Mouse (Mus musculus) forebrain, embryonic 10.5 days (tissue): ENCODE results near the gene Hmx2. TPM values are rescaled to one million over a fixed set of nuclear protein-coding genes. Genes with fewer than 3 reads are reported as not detected.
A peak's percentile ranks its signal among the peaks of the same experiment; 100 is the strongest.

Source experiments
- DNase-seq: peaks from one replicate; pipeline ENCODE4 v3.0.0-alpha.2; 2017; ENCODE audit warnings: low spot score; ENCODE audit errors: extremely low spot score
- H3K27ac ChIP-seq: fragments of 300-500 bp; sonication (generic); 2 replicates; pipeline ENCODE4 v1.5.1; 2016; ENCODE audit warnings: mild to moderate bottlenecking
- H3K27me3 ChIP-seq: fragments of 300-500 bp; sonication (generic); 2 replicates; pipeline ENCODE4 v1.6.1; 2016; ENCODE audit warnings: mild to moderate bottlenecking; ENCODE audit not compliant: poor library complexity, severe bottlenecking
- H3K36me3 ChIP-seq: fragments of 300-500 bp; sonication (generic); replicated peaks from 2 replicates; pipeline ENCODE4 v1.6.1; 2016; ENCODE audit warnings: mild to moderate bottlenecking, moderate library complexity
- H3K4me1 ChIP-seq: fragments of 300-500 bp; sonication (generic); 2 replicates; pipeline ENCODE4 v1.6.1; 2016
- H3K4me3 ChIP-seq: fragments of 300-500 bp; sonication (generic); 2 replicates; pipeline ENCODE4 v1.5.1; 2016; ENCODE audit warnings: mild to moderate bottlenecking, moderate library complexity
- H3K9me3 ChIP-seq: fragments of 300-500 bp; sonication (generic); 2 replicates; pipeline ENCODE4 v1.6.1; 2016; ENCODE audit warnings: mild to moderate bottlenecking, moderate library complexity
- WGBS: fragments of 180-500 bp; shearing (Covaris S2); methylation state at CpG from one replicate; pipeline ENCODE4 v1.1.7; 2016; 5-methylcytosine and 5-hydroxymethylcytosine counted together
- polyA plus RNA-seq: library from polyadenylated mRNA; unstranded; fragments of >200 nt; fragmentation: Nextera tagmentation; extraction: Ambion mirVana; gene quantifications from 2 replicates; pipeline ENCODE4 v1.2.1, GENCODE M21; 2016

Hmx2 gene
- polyA plus RNA-seq, 1 experiment from 2014 or later, result not detected

GRCm38 (mm10) chr7:131551471-131551870 lies 2.9 kb downstream of the Hmx2 start:
- Histone ChIP-seq H3K36me3 (no peaks in the 10 kb centered on the region), H3K27ac (no peak overlapping the region), H3K4me3 (no peak overlapping the region), H3K27me3 (peaks cover 100% of the 10 kb centered on the region), H3K9me3 (no peaks in the 10 kb centered on the region), H3K4me1 (peaks cover 40% of the 10 kb centered on the region)
- DNase-seq, result peak; percentile 33
- under 1% methylated on average over 4 of the region's 4 CpGs for WGBS

GRCm38 (mm10) chr7:131551931-131552741 lies 3.6 kb downstream of the Hmx2 start:
- Histone ChIP-seq H3K27ac (no peak overlapping the region), H3K9me3 (no peaks in the 10 kb centered on the region), H3K36me3 (no peaks in the 10 kb centered on the region), H3K27me3 (peaks cover 100% of the 10 kb centered on the region), H3K4me3 (peak overlapping the region; percentile 29), H3K4me1 (peaks cover 46% of the 10 kb centered on the region)
- DNase-seq, result peak; percentile 60
- under 1% methylated on average over 42 of the region's 42 CpGs for WGBS

- Histone ChIP-seq H3K4me1 (peaks cover 48% of the 10 kb centered on the region), H3K4me3 (no peak overlapping the region), H3K36me3 (no peaks in the 10 kb centered on the region), H3K27me3 (peaks cover 100% of the 10 kb centered on the region), H3K9me3 (no peaks in the 10 kb centered on the region), H3K27ac (no peak overlapping the region)
- 1% methylated on average over 5 of the region's 5 CpGs for WGBS
- DNase-seq, result no peak
Observed at GRCm38 (mm10) chr7:131552781-131553180, 4.2 kb downstream of the Hmx2 start.

- under 1% methylated on average over 39 of the region's 39 CpGs for WGBS
- Histone ChIP-seq H3K9me3 (no peaks in the 10 kb centered on the region), H3K27me3 (peaks cover 100% of the 10 kb centered on the region), H3K36me3 (no peaks in the 10 kb centered on the region), H3K27ac (peak overlapping the region; percentile 42; the same call in 1 of the 2 replicates), H3K4me1 (peaks cover 48% of the 10 kb centered on the region), H3K4me3 (peak overlapping the region; percentile 53)
- peak; percentile 73 for DNase-seq
Observed at GRCm38 (mm10) chr7:131553771-131554175, 5.2 kb downstream of the Hmx2 start.

- under 1% methylated on average over 45 of the region's 45 CpGs for WGBS
- Histone ChIP-seq H3K27me3 (peaks cover 100% of the 10 kb centered on the region), H3K4me3 (peak overlapping the region; percentile 53), H3K36me3 (no peaks in the 10 kb centered on the region), H3K9me3 (no peaks in the 10 kb centered on the region), H3K4me1 (peaks cover 48% of the 10 kb centered on the region), H3K27ac (peak overlapping the region; percentile 42; the same call in 1 of the 2 replicates)
- peak; percentile 56 for DNase-seq
Observed at GRCm38 (mm10) chr7:131554341-131555180, 6.0 kb downstream of the Hmx2 start.

- Histone ChIP-seq H3K4me1 (peaks cover 48% of the 10 kb centered on the region), H3K9me3 (no peaks in the 10 kb centered on the region), H3K27ac (no peak overlapping the region), H3K4me3 (peak overlapping the region; percentile 29; the same call in 1 of the 2 replicates), H3K36me3 (no peaks in the 10 kb centered on the region), H3K27me3 (peaks cover 93% of the 10 kb centered on the region)
- WGBS, result under 1% methylated on average over 68 of the region's 68 CpGs
- DNase-seq, result peak; percentile 63
Observed at GRCm38 (mm10) chr7:131555301-131556081, 6.9 kb downstream of the Hmx2 start.

- Histone ChIP-seq H3K36me3 (no peaks in the 10 kb centered on the region), H3K4me1 (peaks cover 50% of the 10 kb centered on the region), H3K27me3 (peaks cover 87% of the 10 kb centered on the region), H3K27ac (no peak overlapping the region), H3K9me3 (no peaks in the 10 kb centered on the region), H3K4me3 (0 out of 2 replicates have a peak overlapping the region, but pooled peaks have one; percentile 29)
- under 1% methylated on average over 9 of the region's 9 CpGs for WGBS
- no peak for DNase-seq
Observed at GRCm38 (mm10) chr7:131556116-131556515, 7.5 kb downstream of the Hmx2 start.

GRCm38 (mm10) chr7:131556541-131557271 lies 8.1 kb downstream of the Hmx2 start:
- Histone ChIP-seq H3K4me1 (peaks cover 56% of the 10 kb centered on the region), H3K36me3 (peaks cover under 1% of the 10 kb centered on the region), H3K27ac (no peak overlapping the region), H3K9me3 (no peaks in the 10 kb centered on the region), H3K27me3 (peaks cover 81% of the 10 kb centered on the region), H3K4me3 (peak overlapping the region; percentile 29)
- whole genome bisulfite sequencing, result under 1% methylated on average over 37 of the region's 37 CpGs
- peak; percentile 50 for DNase-seq

- DNase-seq, result no peak
- WGBS, result 41% methylated on average over 2 of the region's 2 CpGs
- no peak overlapping the region for H3K27ac ChIP-seq
- peaks cover 70% of the 10 kb centered on the region for H3K27me3 ChIP-seq
- H3K4me1 ChIP-seq, result peaks cover 59% of the 10 kb centered on the region
- peaks cover 11% of the 10 kb centered on the region for H3K36me3 ChIP-seq
- H3K9me3 ChIP-seq, result no peaks in the 10 kb centered on the region
- no peak overlapping the region for H3K4me3 ChIP-seq
Observed at GRCm38 (mm10) chr7:131557751-131558150, 9.2 kb downstream of the Hmx2 start.

GRCm38 (mm10) chr7:131559986-131560696 lies 11.6 kb downstream of the Hmx2 start, which contains the start of gene Bub3:
Bub3 (plus strand) TSS chr7:131560222.
- H3K27me3 ChIP-seq, result peaks cover 46% of the 10 kb centered on the region
- peak within 1 kb of the TSS; percentile 99 for H3K27ac ChIP-seq
- H3K4me3 ChIP-seq, result peak within 1 kb of the TSS; percentile 87
- DNase-seq, result peak; percentile 93
- no peaks in the 10 kb centered on the region for H3K9me3 ChIP-seq
- peaks cover 34% of the 10 kb centered on the region for H3K36me3 ChIP-seq
- 0% methylated on average over 45 of the region's 51 CpGs for WGBS
- peaks cover 45% of the 10 kb centered on the region for H3K4me1 ChIP-seq

GRCm38 (mm10) chr7:131560697-131561042 lies 12.1 kb downstream of the Hmx2 start:
- Histone ChIP-seq H3K27me3 (peaks cover 41% of the 10 kb centered on the region), H3K27ac (peak overlapping the region; percentile 99), H3K4me1 (peaks cover 40% of the 10 kb centered on the region), H3K9me3 (no peaks in the 10 kb centered on the region), H3K4me3 (peak overlapping the region; percentile 87), H3K36me3 (peaks cover 39% of the 10 kb centered on the region)
- WGBS, result 1% methylated on average over 14 of the region's 14 CpGs
- no peak for DNase-seq
